Mouse (Mus musculus): Measurements from ENCODE around the gene Zbtb16.

DNA sequence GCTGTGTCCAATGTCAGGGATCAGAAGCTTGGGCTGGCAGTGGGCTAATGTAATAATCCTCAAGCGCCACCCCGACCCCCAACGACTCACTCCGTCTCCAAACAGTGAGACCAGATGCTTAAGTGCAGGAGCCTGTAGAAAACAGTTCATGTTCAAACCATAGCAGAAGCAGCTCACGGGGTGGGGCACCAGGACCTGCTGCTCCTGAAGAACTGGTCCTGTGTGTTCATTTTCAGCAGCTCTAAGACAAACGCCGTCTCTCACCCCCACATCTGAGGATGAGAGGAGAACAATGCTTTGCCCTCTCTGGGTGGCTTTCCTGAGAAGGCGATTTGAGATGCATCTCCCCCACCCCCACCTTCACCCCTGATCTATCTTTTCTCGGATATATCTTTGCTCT is 29.2 kb upstream of the Zbtb16 start:
- TF ChIP-seq CTCF (conservative IDR thresholded peaks at IDR 0.05; ENCODE audit: low read length), result no peak
- no peak for TF ChIP-seq NANOG (IDR thresholded peaks at IDR 0.05; ENCODE audit: borderline replicate concordance, low read length)
- no peak for TF ChIP-seq POU5F1 (IDR thresholded peaks at IDR 0.05; ENCODE audit: borderline replicate concordance, low read length)
